Mouse (Mus musculus): ENCODE data around the gene Bod1l.
A peak's percentile ranks its signal among the peaks of the same experiment; 100 is the strongest.

The Bod1l gene

GRCm38 (mm10) chr5:41801622-41802021 is 42.5 kb downstream of the Bod1l start:
- DNase-seq (ENCODE audit: low read depth) = no peak

DNA sequence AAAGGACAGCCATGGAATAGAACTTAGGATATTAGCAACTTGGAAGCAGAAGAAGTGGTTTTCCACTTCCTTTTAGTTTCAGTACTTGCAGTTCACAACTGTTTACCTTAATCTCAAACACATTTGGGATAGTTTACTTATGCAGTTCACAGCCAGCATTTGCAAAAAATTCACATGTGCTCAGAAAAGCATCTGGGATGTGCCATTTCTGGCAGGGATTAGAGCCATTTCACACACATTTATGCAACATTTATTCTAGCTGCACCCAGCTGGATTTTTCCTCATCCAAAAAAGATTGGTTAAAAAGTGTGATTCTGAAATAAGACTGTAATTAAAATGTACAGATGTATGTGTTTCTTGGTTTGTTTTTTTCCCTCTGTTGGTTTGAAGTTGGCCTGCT is 49.7 kb downstream of the Bod1l start:
- DNase-seq (ENCODE audit: low read depth) = no peak

DNA sequence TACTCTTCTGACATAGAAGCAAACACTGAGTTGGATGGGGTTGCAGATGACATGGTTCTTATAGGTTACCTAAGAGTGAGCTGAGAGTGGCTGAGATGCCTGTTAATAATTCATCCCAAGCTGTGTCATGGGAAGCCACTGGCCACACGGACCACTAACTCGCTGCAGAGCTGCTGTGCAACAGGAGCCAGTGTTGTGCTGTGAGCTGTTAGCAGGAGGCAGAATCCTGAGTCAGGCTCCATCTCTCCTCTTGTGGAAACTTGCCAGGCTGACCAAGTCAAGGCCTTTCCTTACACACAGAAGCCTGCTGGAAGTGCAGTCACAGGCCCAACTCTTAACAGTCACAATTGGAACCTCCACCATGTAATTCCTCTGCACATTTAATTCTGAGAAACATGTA is 53.6 kb downstream of the Bod1l start:
- DNase-seq (ENCODE audit: low read depth) = no peak

DNA sequence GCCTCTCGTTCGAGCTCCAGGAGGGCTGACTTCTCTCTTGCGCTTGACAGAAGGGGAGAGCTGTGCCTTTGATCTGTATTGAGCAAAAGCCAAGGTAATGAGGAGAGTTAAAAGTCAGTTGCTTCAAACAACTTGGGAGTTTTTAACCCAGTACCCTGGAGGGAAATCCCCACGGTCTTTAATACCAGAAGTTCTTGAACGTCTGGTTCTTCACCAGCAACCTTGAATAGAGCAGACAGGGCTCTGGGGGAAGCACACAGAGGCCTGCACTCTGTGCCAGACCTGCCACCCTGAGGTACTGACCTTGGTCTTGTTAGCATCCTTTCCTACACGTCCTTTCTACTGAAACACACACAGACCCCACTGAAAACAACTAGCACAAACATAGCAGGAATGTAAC is 55.2 kb downstream of the Bod1l start:
- no peak for DNase-seq (ENCODE audit: low read depth)

- DNase-seq (ENCODE audit: low read depth) = no peak
These were observed 62.2 kb downstream of the Bod1l start for GRCm38 (mm10) chr5:41781890-41782289.

- DNase-seq (ENCODE audit: low read depth) = no peak
These were observed 64.1 kb downstream of the Bod1l start for GRCm38 (mm10) chr5:41780026-41780425.

DNA sequence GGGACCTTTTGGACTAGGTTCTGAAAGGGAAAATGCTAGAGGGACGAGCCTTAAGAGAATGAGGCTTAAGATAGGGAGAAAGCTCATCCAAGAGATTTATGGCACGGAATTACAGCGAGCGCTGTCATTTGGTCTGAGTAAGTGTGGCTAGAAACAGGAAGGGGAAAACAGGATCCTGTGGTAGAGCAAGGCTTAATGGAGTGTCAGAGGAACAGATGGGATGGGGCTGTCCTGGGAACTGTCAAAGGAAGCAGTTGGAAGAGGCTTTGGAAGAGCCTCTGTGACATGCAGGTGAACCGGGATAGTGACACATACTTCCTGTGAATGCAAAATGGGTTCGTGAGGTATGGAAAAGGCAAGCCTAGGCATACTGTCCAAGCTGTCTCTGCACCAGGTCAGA is 68.4 kb downstream of the Bod1l start:
- no peak for DNase-seq (ENCODE audit: low read depth)

- no peak for DNase-seq (ENCODE audit: low read depth)
These were observed 68.8 kb downstream of the Bod1l start for GRCm38 (mm10) chr5:41775273-41775672.

GRCm38 (mm10) chr5:41768382-41769040 is 75.6 kb downstream of the Bod1l start:
- peak; percentile 83 for DNase-seq (ENCODE audit: low read depth)

DNA sequence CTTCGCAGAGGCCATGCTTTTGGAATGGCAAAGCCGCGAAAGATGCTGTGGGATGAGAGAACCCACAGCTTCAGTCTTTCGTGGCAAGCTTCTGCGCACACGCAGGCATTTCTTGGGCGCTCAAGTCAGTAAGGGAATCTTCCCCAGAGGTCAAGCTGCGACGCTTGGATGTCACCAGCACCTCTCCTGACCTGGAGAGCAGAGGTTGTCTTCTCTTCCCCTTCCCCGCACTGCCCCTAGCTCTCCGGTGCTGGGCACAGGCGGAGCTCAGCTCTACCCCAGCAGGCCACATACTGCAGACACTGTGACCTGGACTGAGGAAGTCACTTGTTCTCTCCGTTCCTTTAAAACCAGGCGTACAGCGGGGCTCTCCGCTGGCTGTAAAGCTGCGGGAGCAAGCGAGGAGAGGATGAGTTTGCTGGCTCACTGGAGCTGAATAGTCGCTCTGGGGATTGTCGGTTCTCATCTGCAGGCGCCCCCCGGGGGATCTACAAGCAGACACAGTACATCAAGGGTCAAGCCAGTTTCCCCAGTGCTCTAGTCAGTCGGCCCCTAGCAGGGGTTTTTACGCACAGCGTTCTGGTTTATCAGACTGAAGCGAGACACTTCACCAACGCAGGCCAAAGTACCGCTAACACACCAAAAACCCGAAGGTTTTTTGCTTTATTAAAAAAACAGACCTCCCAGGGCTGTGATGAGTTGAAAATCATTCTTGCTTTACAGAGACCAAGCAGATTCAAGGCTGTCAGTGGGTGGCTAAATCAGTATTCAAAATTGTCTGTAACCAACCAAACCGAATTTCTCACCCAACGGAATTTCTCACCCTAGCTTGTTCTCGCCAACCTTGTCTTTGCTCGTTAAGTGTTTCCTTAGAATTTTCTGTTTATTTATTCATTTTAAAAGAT is 76.6 kb downstream of the Bod1l start:
- DNase-seq (ENCODE audit: low read depth) = no peak

GRCm38 (mm10) chr5:41766406-41767010 is 77.6 kb downstream of the Bod1l start:
- no peak for DNase-seq (ENCODE audit: low read depth)

DNA sequence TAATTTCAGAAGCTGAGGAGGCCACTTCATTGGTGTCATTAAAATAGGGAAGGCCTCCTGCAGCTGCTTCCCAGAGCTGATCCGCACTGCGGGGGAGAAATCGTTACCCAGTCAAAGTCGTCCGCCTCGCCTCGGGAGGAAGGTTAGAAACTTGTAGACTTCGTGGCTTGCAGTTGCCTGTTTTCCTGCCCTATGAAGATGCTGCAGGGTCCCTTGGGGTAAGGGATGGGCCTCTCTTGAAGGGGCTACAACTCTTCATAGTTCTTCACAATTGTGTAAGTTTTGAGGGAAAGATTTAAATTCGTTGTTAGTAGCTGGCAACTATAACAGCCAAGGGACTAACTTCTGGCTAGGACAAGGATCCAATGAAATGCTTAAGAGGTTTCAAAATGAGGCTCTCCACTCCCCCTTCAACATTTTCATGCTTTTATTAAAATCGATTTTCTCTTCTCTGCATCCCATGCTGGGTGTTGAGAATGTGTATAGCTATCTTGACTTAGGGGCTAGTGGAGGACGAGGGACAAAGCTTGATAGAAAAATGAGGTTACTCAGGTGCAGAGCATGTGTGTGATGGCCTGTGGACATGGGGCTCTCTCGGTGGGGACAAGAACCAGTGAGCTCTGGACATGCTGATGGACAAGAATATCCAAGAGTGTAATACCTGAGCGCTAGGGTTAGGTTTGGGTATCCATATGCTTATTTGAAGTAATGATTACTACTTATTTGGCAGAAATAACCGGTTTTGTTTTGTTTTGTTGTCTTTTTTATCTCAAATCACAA is 78.3 kb downstream of the Bod1l start:
- no peak for DNase-seq (ENCODE audit: low read depth)

- DNase-seq (ENCODE audit: low read depth) = no peak
These were observed 80.1 kb downstream of the Bod1l start, which contains the start of gene Nkx3-2 for GRCm38 (mm10) chr5:41763731-41764721. Gene Nkx3-2, minus strand, starts transcription at chr5:41764501.

DNA sequence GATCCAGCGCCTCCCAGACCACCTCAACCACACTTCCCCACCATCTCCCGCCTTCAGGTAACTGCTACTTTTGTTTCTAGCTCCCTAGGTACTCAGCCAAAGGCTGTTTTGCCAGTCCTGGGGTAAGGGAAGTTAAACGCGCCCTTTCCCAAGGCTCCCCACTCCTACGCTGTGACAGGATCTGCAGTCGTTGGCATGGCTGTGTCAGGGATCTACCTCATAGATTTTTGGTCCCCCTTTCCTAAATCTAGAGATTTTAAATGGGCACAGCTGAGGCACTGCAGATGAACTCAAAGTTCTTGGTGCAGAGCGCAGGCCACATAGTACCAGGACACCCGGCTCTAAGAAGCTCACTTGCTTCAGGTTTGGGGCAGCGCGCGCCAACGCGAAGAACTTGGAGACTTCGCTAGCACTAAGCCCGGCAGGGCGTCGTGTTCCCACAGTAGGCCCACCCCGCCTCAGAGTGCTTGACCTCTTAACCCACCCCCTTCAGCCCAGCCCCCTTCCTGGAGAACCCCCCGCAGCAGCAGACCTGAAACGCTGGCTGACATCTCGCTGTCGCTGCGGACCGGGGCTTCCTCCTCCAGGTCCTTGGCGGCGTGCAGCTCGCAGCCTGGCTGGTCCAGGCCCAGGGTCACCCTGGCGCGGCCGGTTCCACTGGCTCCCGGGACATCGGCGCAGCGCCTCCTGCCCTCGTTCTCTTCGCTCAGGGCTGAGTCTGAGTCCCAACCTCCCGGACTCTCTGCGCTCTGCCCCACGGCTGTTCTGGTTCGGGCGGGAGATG is 81.0 kb downstream of the Bod1l start:
- no peak for DNase-seq (ENCODE audit: low read depth)

GRCm38 (mm10) chr5:41762141-41762946 is 81.8 kb downstream of the Bod1l start:
- DNase-seq (ENCODE audit: low read depth) = no peak

DNA sequence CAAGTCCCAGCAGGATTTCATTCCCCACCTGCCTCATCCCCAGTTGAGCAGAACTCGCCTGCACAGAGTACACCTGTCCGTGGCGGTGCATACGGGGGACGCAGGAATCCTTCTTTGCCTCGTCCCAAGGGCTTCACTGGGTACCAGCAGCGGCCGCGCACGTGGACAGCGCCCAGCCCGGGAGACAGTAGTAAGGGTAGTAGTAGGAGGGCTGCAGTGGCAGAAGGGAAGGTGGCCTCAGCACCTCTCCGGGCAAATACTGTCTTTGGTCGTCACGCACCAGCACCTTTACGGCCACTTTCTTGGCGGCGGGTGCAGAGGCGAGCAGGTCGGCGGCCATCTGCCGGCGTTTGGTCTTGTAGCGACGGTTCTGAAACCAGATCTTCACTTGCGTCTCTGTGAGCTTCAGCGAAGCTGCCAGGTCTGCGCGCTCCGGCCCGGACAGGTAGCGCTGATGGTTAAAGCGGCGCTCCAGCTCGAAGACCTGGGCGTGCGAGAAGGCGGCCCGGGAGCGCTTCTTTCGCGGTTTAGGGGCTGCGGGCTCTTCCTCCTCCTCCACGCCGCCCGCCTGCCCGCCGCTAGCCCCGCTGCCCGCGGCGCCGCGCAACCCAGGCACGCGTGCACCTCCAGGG is 82.5 kb downstream of the Bod1l start:
- DNase-seq (ENCODE audit: low read depth) = no peak

DNA sequence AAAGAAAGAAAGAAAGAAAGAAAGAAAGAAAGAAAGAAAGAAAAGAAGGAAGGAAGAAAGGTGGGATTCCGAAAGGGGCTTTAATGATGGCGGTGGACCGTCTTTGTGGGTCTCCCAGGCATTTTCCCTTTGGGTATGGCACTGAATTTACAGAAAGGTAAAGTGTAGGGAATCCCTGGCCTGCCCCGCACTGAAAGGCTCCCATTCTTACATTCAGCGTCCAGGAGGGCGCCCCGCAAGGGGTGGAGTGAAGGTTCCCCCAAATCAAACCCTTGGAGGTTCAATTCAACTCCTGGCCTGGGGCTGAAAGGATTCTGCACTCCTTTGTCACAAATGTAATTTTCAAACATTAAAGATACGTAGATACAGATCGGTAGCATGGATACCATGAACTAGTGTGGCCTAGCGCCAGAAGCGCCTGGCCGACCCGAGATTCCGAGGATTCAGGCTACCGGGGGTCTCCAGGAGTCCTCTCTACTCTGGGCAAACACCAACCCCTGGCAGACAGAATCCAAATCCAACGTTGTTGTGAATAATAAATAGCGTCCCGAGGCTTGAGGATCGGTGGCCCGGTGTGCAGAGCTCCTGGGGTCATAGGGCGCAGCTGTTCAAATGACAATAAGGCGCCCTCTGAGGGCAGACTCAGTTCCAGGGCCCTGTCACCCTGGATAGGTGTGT is 83.1 kb downstream of the Bod1l start:
- no peak for DNase-seq (ENCODE audit: low read depth)

DNA sequence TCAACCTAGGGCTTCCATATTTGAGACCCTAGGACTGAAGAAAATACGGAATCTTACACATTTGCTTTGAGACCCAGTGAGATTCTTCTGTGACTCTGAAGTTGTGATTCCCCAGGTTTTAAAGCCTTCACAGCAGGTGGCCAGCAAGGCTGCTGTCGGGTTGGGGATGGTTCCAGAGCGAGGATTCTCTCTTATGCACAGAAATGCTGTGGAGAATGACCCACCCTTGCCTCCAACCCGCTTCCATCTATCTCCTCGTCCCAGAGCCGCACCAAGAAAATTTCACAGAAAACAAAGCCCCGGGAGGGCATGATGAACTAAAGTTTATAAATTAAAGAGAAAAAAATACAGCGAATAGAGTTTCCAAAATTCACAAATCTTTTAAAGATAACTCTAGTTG is 84.0 kb downstream of the Bod1l start:
- DNase-seq (ENCODE audit: low read depth) = no peak
